Mouse (Mus musculus) heart, adult 2 months (tissue): ENCODE results near the gene Popdc2.

Experiments used
- CTCF ChIP-seq: fragments of 200-600 bp; IDR thresholded peaks from 2 replicates; pipeline ENCODE4 v1.8.1; 2022; ENCODE audit warnings: antibody characterized with exemption, mild to moderate bottlenecking, moderate library complexity
- EP300 ChIP-seq: fragments of 200-500 bp; IDR thresholded peaks from 2 replicates; pipeline ENCODE4 v1.6.1; 2011; ENCODE audit warnings: low read depth, low read length, control low read depth; ENCODE audit not compliant: insufficient read depth
- POLR2A ChIP-seq: fragments of 200-500 bp; IDR thresholded peaks from 2 replicates; pipeline ENCODE4 v1.6.1; 2011; ENCODE audit warnings: mild to moderate bottlenecking, low read depth, low read length, control low read depth; ENCODE audit not compliant: insufficient read depth

- TF ChIP-seq EP300 (no peak), POLR2A (no peak), CTCF (no peak)
Observed at GRCm38 (mm10) chr16:38396155-38396554, 34.1 kb downstream of the Popdc2 start.
